Mouse (Mus musculus) G1E (cell line): Measurements from ENCODE around the gene Gm36864. TPM values are rescaled to one million over a fixed set of nuclear protein-coding genes. Genes with fewer than 3 reads are reported as not detected.
"Not testable (repeated sequence)": the region's sequence is repeated elsewhere in the genome, so short reads cannot be mapped to it uniquely, and the experiment has no call there.

Experiments
- ATAC-seq: 2 replicates; pipeline ENCODE4 v1.8.0; 2016; ENCODE audit warnings: mild to moderate bottlenecking; ENCODE audit not compliant: insufficient number of reproducible peaks, poor library complexity, low FRiP score, severe bottlenecking; ENCODE audit errors: extremely low read depth
- DNase-seq: peaks from one replicate; pipeline ENCODE4 v3.0.0; 2012; ENCODE audit warnings: low spot score
- H3K27me3 ChIP-seq: 2 replicates; pipeline ENCODE4 v1.6.1; 2012; ENCODE audit warnings: mild to moderate bottlenecking, low read length, inconsistent platforms; ENCODE audit not compliant: insufficient read depth
- H3K36me3 ChIP-seq: replicated peaks from 2 replicates; pipeline ENCODE3; 2012; ENCODE audit warnings: mild to moderate bottlenecking, inconsistent platforms
- H3K4me1 ChIP-seq: 2 replicates; pipeline ENCODE4 v1.6.1; 2012; ENCODE audit warnings: low read depth, low read length, inconsistent platforms, mixed read lengths; ENCODE audit not compliant: insufficient read depth
- H3K4me3 ChIP-seq: 2 replicates; pipeline ENCODE4 v1.5.1; 2012; ENCODE audit warnings: low read depth, mild to moderate bottlenecking, inconsistent platforms, low read length, moderate library complexity, mixed read lengths
- H3K9me3 ChIP-seq: replicated peaks from 2 replicates; pipeline ENCODE4 v1.6.1; 2012; ENCODE audit warnings: inconsistent platforms
- CTCF ChIP-seq: IDR thresholded peaks from 2 replicates; pipeline ENCODE4 v1.5.1; 2012; ENCODE audit warnings: low read depth, low read length, inconsistent platforms, mixed read lengths
- GATA1 ChIP-seq: IDR thresholded peaks from 2 replicates; pipeline ENCODE4 v1.6.1; 2012; ENCODE audit warnings: borderline replicate concordance, low read length, inconsistent platforms, mixed read lengths
- GATA2 ChIP-seq: IDR thresholded peaks from 2 replicates; pipeline ENCODE4 v1.6.1; 2012; ENCODE audit warnings: low read depth, low read length, inconsistent platforms, borderline replicate concordance
- POLR2AphosphoS5 ChIP-seq: IDR thresholded peaks from 2 replicates; pipeline ENCODE4 v1.6.1; 2012; ENCODE audit warnings: low read depth, low read length, inconsistent platforms; ENCODE audit not compliant: insufficient replicate concordance
- TAL1 ChIP-seq: conservative IDR thresholded peaks from 2 replicates; pipeline ENCODE4 v1.6.1; 2012; ENCODE audit warnings: low read depth, low read length, inconsistent platforms, mixed read lengths
- polyA plus RNA-seq: library from polyadenylated mRNA; stranded (reverse); fragments of >175 nt; gene quantifications from 2 replicates; pipeline ENCODE4 v1.2.3, GENCODE M21; 2012
- total RNA-seq, 2 experiments: library from RNA; stranded (forward) in 1 of 2; stranded (reverse) in 1 of 2; fragments of 200-1000 nt in 1 of 2; fragments of >200 nt in 1 of 2; fragmentation: Nextera tagmentation in 1 of 2; gene quantifications; 2 replicates each; pipeline ENCODE4 v1.2.3; 2014 to 2017

Gene Gm36864
- total RNA-seq (2014; fragmentation: Nextera tagmentation) (not detected in 2 replicates), total RNA-seq (2017) (0.22 TPM in 1 of 2 replicates, not detected in the other), polyA plus RNA-seq (not detected in 2 replicates)

- no peaks in the 10 kb centered on the region for H3K9me3 ChIP-seq
- no peak for DNase-seq
- H3K4me3 ChIP-seq: no peak within 1 kb of the TSS
- H3K36me3 ChIP-seq: no peaks in the 10 kb centered on the region
- ATAC-seq: no peak
- TF ChIP-seq GATA1 (no peak), GATA2 (no peak), CTCF (no peak), TAL1 (no peak), POLR2AphosphoS5 (no peak)
- peaks cover 2% of the 10 kb centered on the region; the same call in 1 of the 2 replicates for H3K4me1 ChIP-seq
- H3K27me3 ChIP-seq: peaks cover 42% of the 10 kb centered on the region
Observed at GRCm38 (mm10) chr7:44235909-44236308, at the start of gene Gm36864. TSS of gene Gm36864 (plus strand) at chr7:44236177.

DNA sequence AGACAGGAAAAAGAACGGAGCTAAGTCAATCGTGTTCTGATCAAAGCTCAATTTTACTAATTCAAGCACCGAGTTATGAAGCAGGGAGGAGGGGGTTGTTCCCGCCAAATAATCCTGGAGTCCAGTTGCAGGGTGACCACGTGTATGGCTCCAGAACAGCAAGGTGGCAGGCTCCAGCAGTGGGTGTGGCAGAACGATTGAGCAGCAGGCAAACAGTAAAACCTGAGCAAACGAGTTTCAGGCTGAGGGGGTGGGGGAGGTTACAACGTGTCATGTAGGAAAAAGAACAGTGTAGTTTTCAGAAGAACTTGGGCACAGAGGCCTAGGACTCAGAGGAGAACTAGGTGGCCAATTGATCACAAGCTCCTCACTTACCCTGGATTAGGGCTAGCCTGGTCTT is 49.5 kb upstream of the Gm36864 start:
- H3K27me3 ChIP-seq, H3K4me1 ChIP-seq, DNase-seq, H3K4me3 ChIP-seq, H3K9me3 ChIP-seq, H3K36me3 ChIP-seq, ATAC-seq: not testable (repeated sequence)

DNA sequence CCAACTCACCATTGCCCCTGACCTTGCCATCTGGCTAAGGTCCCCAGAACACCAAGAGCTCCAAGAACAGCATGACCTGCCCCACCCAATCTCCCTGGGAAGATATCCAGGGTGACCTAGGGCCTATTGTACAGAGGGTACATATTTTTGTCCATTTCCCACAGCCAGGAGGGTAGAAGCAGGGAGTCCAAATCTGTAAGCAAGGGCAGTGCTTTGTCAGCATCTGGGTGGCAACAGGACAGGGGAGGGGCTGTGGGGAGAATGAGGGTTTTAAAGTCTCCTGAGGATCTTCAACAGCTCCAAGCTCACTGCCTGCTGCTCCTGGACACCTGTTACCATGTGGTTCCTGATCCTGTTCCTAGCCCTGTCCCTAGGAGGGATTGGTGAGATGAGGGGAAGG is 48.0 kb upstream of the Gm36864 start, which contains the start of gene Klk1b24:
TSS of gene Klk1b24 (plus strand) at position 301 of the 400 bp plus-strand sequence.
- not testable (repeated sequence) for ATAC-seq, DNase-seq, H3K4me3 ChIP-seq

DNA sequence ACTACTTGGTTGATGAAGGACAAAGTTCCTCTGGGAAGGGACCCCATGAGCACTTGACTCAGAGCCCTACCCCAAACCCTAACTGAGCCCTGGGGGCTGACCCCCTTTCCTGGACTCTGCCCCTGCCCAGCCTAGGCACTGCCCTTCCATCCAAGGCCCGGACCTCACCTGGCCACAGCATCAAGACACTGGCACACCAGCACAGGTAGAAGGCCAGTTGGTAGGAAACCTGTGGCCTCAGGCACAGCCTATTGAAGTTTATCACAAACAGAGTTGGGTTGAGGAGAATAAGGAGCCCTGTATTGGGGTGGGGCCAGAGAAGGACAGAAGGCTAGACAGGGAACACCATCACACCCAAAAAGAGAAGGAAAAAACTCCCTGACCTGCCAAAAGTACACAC is 42.5 kb upstream of the Gm36864 start:
- H3K4me1 ChIP-seq, H3K4me3 ChIP-seq, H3K9me3 ChIP-seq, ATAC-seq, H3K27me3 ChIP-seq, DNase-seq, H3K36me3 ChIP-seq: not testable (repeated sequence)

More for the DNA sequence above, 48.0 kb upstream of the Gm36864 start, which contains the start of gene Klk1b24:
- H3K27me3 ChIP-seq, H3K9me3 ChIP-seq, H3K36me3 ChIP-seq, H3K4me1 ChIP-seq: not testable (repeated sequence)

DNA sequence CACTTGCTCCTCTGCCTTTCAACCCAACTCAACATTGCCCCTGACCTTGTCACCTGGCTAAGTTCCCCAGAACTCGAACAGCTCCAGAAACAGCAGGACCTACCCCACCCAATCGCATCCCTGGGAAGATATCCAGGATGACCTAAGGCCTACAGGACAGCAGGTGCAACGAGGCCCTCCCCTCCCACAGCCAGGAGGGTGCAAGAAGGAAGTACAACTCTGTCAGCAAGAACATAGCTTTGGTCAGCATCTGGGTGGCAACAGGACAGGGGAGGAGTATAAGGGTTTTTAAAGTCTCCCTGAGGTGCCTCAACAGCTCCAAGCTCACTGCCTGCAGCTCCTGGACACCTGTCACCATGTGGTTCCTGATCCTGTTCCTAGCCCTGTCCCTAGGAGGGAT is 38.1 kb upstream of the Gm36864 start, which contains the start of gene Klk1b3:
TSS of gene Klk1b3 (plus strand) at position 301 of the 400 bp plus-strand sequence.
- Histone ChIP-seq H3K9me3 (no peaks in the 10 kb centered on the region), H3K4me1 (no peaks in the 10 kb centered on the region), H3K36me3 (no peaks in the 10 kb centered on the region), H3K4me3 (no peak within 1 kb of the TSS), H3K27me3 (peaks cover 10% of the 10 kb centered on the region; the same call in 1 of the 2 replicates)
- TF ChIP-seq TAL1: no peak
- TF ChIP-seq POLR2AphosphoS5: no peak
- TF ChIP-seq CTCF: no peak
- no peak for TF ChIP-seq GATA1
- no peak for TF ChIP-seq GATA2
- ATAC-seq (no peak), DNase-seq (no peak)

DNA sequence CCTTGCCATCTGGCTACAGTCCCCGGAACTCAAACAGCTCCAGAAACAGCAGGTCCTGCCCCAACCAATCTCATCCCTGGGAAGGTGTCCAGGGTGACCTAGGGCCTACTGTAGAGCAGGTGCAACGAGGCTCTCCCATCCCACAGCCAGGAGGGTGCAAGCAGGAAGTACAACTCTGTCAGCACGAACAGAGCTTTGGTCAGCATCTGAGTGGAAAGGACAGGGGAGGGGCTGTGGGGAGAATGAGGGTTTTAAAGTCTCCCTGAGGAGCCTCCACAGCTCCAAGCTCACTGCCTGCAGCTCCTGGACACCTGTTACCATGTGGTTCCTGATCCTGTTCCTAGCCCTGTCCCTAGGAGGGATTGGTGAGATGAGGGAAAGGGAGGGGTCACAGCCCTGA is 28.8 kb upstream of the Gm36864 start, which contains the start of gene Klk1b4:
TSS of gene Klk1b4 (plus strand) at position 301 of the 400 bp plus-strand sequence.
- ATAC-seq, H3K27me3 ChIP-seq: not testable (repeated sequence)

DNA sequence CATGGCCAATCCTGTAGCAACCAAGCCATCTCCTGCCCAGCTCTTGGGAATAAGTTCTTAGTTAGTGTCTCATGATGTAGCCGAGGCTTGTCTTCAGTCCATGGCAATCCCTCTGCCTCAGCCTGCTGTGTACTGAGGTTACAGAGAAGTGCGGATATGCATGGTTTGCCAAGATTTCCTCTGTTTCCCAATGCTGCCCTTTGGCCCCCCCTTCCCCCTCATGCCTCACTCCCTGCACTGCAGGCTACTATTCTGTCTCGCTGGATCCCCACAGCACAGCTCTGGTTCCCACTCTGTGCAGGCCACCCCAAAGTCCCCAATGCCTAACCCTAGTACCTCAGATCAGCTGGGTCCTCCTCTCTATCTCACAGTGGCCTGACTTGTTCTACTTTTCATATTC is 27.7 kb upstream of the Gm36864 start:
- ATAC-seq (no peak), DNase-seq (no peak)
- no peaks in the 10 kb centered on the region for H3K36me3 ChIP-seq
- no peaks in the 10 kb centered on the region for H3K9me3 ChIP-seq
- peaks cover 3% of the 10 kb centered on the region; the same call in 1 of the 2 replicates for H3K27me3 ChIP-seq
- H3K4me1 ChIP-seq: no peaks in the 10 kb centered on the region
- TF ChIP-seq TAL1 (no peak), CTCF (no peak), GATA1 (no peak), POLR2AphosphoS5 (no peak), GATA2 (no peak)
- H3K4me3 ChIP-seq: no peak overlapping the region

More for the DNA sequence above, 28.8 kb upstream of the Gm36864 start, which contains the start of gene Klk1b4:
- not testable (repeated sequence) for H3K4me3 ChIP-seq, H3K4me1 ChIP-seq, H3K9me3 ChIP-seq, DNase-seq, H3K36me3 ChIP-seq
